Mouse (Mus musculus) monocyte, adult 5-6 weeks (primary cell): ENCODE measurements around the gene Lpxn. TPM values are rescaled to one million over a fixed set of nuclear protein-coding genes. Genes with fewer than 3 reads are reported as not detected.

Experiments used
- total RNA-seq: library from RNA; stranded (forward); fragments of 200-1000, 200-491, 200-594 nt; gene quantifications from 3 replicates; pipeline ENCODE4 v1.2.3, GENCODE M21; 2017

Gene Lpxn
- total RNA-seq, 1 experiment from 2014 or later, result 41.6 TPM

Other genes starting within 250 kb of the Lpxn start
- not detected in 3 replicates for gene Gm4952, start 196.2 kb upstream of the Lpxn start, total RNA-seq
- gene Glyat, start 162.9 kb upstream of the Lpxn start, total RNA-seq, result not detected in 3 replicates
- gene Olfr1442, start 125.8 kb upstream of the Lpxn start, total RNA-seq, result not detected in 3 replicates
- not detected in 3 replicates for gene Olfr1443, start 118.1 kb upstream of the Lpxn start, total RNA-seq
- not detected in 3 replicates for gene Keg1, start 100.4 kb upstream of the Lpxn start, total RNA-seq
- 2.2 to 4.7 TPM (median 3.5 TPM) in 3 replicates for gene Cntf, start 30.6 kb upstream of the Lpxn start, total RNA-seq
- 101 to 112 TPM (median 106 TPM) in 3 replicates for gene Zfp91, start 67 bp upstream of the Lpxn start, total RNA-seq
- gene Gm5244, start 50.5 kb downstream of the Lpxn start, total RNA-seq, result 1.4 to 4.1 TPM in 2 of 3 replicates, not detected in the other
- not detected in 3 replicates for gene Olfr1444, start 61.1 kb downstream of the Lpxn start, total RNA-seq
- gene Olfr1445, start 87.7 kb downstream of the Lpxn start, total RNA-seq, result 1.3 TPM in 1 of 3 replicates, not detected in the others
- not detected in 3 replicates for gene Olfr1446, start 97.3 kb downstream of the Lpxn start, total RNA-seq
- not detected in 3 replicates for gene Olfr1447, start 107.5 kb downstream of the Lpxn start, total RNA-seq
- not detected in 3 replicates for gene Olfr1448, start 128.2 kb downstream of the Lpxn start, total RNA-seq
- not detected in 3 replicates for gene Olfr1449, start 134.6 kb downstream of the Lpxn start, total RNA-seq
- gene Olfr1450, start 154.1 kb downstream of the Lpxn start, total RNA-seq, result not detected in 3 replicates
- not detected in 3 replicates for gene Olfr1451, start 198.8 kb downstream of the Lpxn start, total RNA-seq
- not detected in 3 replicates for gene Olfr1453, start 232.1 kb downstream of the Lpxn start, total RNA-seq